Mouse (Mus musculus) heart, adult 2 months (tissue): ENCODE data around the gene Arid3b. TPM values are rescaled to one million over a fixed set of nuclear protein-coding genes. Genes with fewer than 3 reads are reported as not detected.

Experiments
- DNase-seq, 2 experiments: peaks; one replicate each; pipeline ENCODE4 v3.0.0; 2021
- H3K27ac ChIP-seq: fragments of 200-600 bp; 2 replicates; pipeline ENCODE4 v1.8.1; 2022
- H3K27me3 ChIP-seq: fragments of 200-500 bp; 2 replicates; pipeline ENCODE4 v1.6.1; 2012; ENCODE audit warnings: mild to moderate bottlenecking, low read length, inconsistent platforms, mixed read lengths; ENCODE audit not compliant: control insufficient read depth, insufficient read depth
- H3K36me3 ChIP-seq: fragments of 200-500 bp; 2 replicates; pipeline ENCODE4 v1.6.1; 2012; ENCODE audit warnings: low read length, inconsistent platforms; ENCODE audit not compliant: control insufficient read depth, insufficient read depth
- H3K4me1 ChIP-seq: fragments of 200-500 bp; 2 replicates; pipeline ENCODE4 v1.6.1; 2011; ENCODE audit warnings: low read length; ENCODE audit not compliant: control insufficient read depth, insufficient read depth
- H3K4me3 ChIP-seq: fragments of 200-600 bp; 2 replicates; pipeline ENCODE4 v1.8.1; 2022
- H3K79me2 ChIP-seq: fragments of 200-500 bp; replicated peaks from 2 replicates; pipeline ENCODE4 v1.6.1; 2012; ENCODE audit warnings: mild to moderate bottlenecking, inconsistent platforms, low read length, moderate library complexity, mixed read lengths; ENCODE audit not compliant: control insufficient read depth, insufficient read depth
- H3K9ac ChIP-seq: fragments of 200-500 bp; 2 replicates; pipeline ENCODE4 v1.6.1; 2012; ENCODE audit warnings: low read depth, mild to moderate bottlenecking, control low read depth, inconsistent platforms, low read length, mixed read lengths
- CTCF ChIP-seq: fragments of 200-600 bp; IDR thresholded peaks from 2 replicates; pipeline ENCODE4 v1.8.1; 2022; ENCODE audit warnings: antibody characterized with exemption, mild to moderate bottlenecking, moderate library complexity
- EP300 ChIP-seq: fragments of 200-500 bp; IDR thresholded peaks from 2 replicates; pipeline ENCODE4 v1.6.1; 2011; ENCODE audit warnings: low read depth, low read length, control low read depth; ENCODE audit not compliant: insufficient read depth
- POLR2A ChIP-seq: fragments of 200-500 bp; IDR thresholded peaks from 2 replicates; pipeline ENCODE4 v1.6.1; 2011; ENCODE audit warnings: mild to moderate bottlenecking, low read depth, low read length, control low read depth; ENCODE audit not compliant: insufficient read depth
- WGBS: fragments of 180-500 bp; shearing (Covaris S2); methylation state at CpG from one replicate; pipeline ENCODE4 v1.1.7; 2018; 5-methylcytosine and 5-hydroxymethylcytosine counted together
- intact Hi-C: fragments of 180-260 bp; cut with DNase I; formaldehyde crosslinking; loops from one replicate; pipeline ENCODE4 v1.15.1; 2025
- polyA plus RNA-seq: library from polyadenylated mRNA; depleted of rRNA; stranded (reverse); fragments of >200 nt; gene quantifications from 2 replicates; pipeline ENCODE4 v1.2.3, GENCODE M21; 2012
- total RNA-seq, 2 experiments: library from RNA; stranded (reverse); gene quantifications; 2 replicates each; pipeline ENCODE4 v1.2.3; 2021

Arid3b gene
- total and polyA plus RNA-seq, 3 experiments: 3.6 to 4.6 (median 4.0) TPM

DNA sequence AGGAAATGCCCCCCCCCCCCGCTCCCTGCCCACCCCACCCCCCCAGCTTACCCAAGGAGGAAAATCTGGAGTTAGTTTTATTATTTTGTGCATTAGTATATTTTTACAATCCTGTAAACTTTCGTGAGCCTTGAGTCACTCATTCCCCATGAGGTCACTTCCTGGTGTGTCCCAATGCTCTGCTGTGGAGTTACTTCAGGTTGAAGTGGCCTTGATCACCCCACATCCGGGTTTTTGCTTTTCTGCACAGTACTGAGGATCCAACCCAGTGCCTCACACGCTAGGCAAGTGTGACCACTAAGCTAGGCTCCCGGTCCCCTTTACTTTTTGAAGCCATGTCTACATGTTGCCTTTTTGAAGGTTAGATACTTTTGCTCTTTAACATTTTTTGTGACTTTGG, 37.5 kb upstream of the Arid3b start:
- DNase-seq: no peak
- Histone ChIP-seq H3K79me2 (no peaks in the 10 kb centered on the region), H3K27me3 (no peaks in the 10 kb centered on the region), H3K27ac (no peak overlapping the region), H3K4me1 (peaks cover under 1% of the 10 kb centered on the region; the same call in 1 of the 2 replicates), H3K4me3 (no peak overlapping the region), H3K36me3 (no peaks in the 10 kb centered on the region), H3K9ac (no peak overlapping the region)
- TF ChIP-seq POLR2A (no peak), CTCF (no peak), EP300 (no peak)
- intact Hi-C loops: no loop called here
- WGBS: 45% methylated on average over 4 of the region's 5 CpGs

DNA sequence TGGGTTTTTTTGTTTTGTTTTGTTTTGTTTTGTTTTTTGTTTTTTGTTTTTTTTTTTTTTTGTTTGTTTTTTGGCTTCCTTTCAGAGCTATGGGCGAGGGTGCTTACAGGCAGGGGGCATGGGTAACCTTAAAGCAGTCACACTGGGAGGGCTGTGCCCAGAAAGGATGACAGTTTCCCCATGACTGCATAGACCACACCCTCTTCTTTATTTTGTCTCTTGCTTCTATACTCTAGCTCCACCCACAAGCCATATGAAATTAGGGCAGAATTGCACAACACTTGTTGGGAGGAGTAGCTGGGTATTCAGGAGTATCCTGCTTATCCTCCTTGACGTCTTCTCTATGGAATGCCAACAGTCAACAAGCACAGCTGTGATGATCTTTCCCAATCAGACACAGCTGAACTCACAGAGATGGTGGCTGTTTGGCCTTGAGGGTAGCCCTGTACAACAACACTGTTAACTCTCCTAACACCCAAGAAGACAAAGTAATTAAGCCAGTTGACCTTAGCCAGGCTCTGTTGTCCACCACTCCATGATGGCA, 33.8 kb upstream of the Arid3b start:
- no peaks in the 10 kb centered on the region for H3K27me3 ChIP-seq
- H3K36me3 ChIP-seq: no peaks in the 10 kb centered on the region
- no peak for DNase-seq
- intact Hi-C loops: no loop called here
- TF ChIP-seq CTCF (no peak), POLR2A (no peak), EP300 (no peak)
- no peaks in the 10 kb centered on the region for H3K4me1 ChIP-seq
- H3K9ac ChIP-seq: no peak overlapping the region
- no peak overlapping the region for H3K4me3 ChIP-seq
- WGBS: 56% methylated on average over 2 of the region's 2 CpGs
- H3K27ac ChIP-seq: no peak overlapping the region
- H3K79me2 ChIP-seq: no peaks in the 10 kb centered on the region

DNA sequence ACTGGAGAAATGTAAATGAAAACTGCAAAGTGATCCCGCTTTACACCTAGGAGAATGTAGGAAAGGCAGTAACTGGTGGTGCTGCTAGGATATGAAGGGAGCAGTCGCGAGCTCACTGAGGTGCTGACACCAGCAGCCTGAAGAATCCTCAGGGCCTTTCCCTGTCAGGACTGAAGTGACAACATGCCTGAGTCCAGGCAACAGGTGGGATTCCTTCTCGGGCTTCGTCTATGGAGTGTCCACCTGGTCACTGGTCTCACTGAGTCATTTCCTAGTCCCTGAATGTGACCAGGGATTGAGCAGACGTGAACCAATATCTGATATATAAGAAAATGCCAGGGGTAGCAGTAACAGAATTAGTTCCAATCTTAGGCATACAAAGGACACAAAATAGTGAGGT, 32.2 kb upstream of the Arid3b start:
- DNase-seq: no peak
- 88% methylated on average over 6 of the region's 6 CpGs for WGBS
- Histone ChIP-seq H3K79me2 (no peaks in the 10 kb centered on the region), H3K4me1 (no peaks in the 10 kb centered on the region), H3K27me3 (no peaks in the 10 kb centered on the region), H3K4me3 (no peak overlapping the region), H3K9ac (no peak overlapping the region), H3K27ac (no peak overlapping the region), H3K36me3 (no peaks in the 10 kb centered on the region)
- TF ChIP-seq CTCF (no peak), EP300 (no peak), POLR2A (no peak)
- intact Hi-C loops: loop anchor here (10.0 kb wide), 1 partner anchor 1166 kb away; the partner anchor contains the start of gene Neo1

DNA sequence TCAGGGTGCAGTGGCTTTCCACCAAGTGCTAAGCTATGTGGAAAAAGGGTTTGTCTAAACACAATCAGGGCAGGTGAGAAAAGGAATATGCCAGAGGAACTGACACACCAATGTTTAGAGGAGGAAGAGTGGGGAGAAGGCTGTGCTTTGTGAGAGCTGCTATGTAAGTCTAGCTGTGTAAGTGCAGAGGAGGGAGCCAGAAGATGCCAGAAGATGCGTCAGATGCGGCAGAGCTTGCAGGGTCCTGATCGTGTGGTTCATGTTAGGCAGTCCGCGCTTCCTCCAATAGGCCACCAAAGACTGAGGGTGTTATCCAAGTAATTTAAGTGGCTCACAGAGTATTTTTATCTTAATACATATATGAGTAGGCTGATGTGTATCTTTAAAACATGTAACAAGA, 31.3 kb upstream of the Arid3b start:
- no peaks in the 10 kb centered on the region for H3K27me3 ChIP-seq
- no peaks in the 10 kb centered on the region for H3K36me3 ChIP-seq
- no peaks in the 10 kb centered on the region for H3K4me1 ChIP-seq
- H3K27ac ChIP-seq: no peak overlapping the region
- H3K4me3 ChIP-seq: no peak overlapping the region
- intact Hi-C loops: loop anchor here (10.0 kb wide), 1 partner anchor 1167 kb away; the partner anchor contains the start of gene Neo1
- no peak overlapping the region for H3K9ac ChIP-seq
- H3K79me2 ChIP-seq: no peaks in the 10 kb centered on the region
- DNase-seq: no peak
- WGBS: 74% methylated on average over 5 of the region's 5 CpGs
- no peak for TF ChIP-seq POLR2A
- TF ChIP-seq CTCF: no peak
- TF ChIP-seq EP300: no peak

DNA sequence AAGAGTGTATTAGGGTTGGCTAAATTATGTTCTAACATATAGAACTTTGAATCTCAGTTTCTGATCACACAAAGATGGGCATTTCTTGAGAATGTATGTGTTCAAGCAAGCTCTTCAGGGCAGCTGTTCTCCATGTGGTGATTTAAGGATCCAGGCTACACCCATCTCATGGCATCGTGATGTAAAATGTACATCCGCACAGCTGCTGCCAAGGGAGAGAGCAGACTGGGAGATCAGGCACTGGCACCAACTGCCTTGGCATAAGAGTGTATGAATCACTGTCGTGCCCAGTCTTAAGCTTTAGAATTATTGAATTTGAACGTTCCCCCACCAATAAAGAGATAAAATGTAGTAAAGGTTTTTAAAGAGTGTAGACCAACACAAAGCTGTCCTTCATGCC, 30.6 kb upstream of the Arid3b start:
- H3K27me3 ChIP-seq: no peaks in the 10 kb centered on the region
- H3K27ac ChIP-seq: no peak overlapping the region
- WGBS: 87% methylated on average over 4 of the region's 4 CpGs
- TF ChIP-seq POLR2A (no peak), EP300 (no peak), CTCF (no peak)
- intact Hi-C loops: loop anchor here (10.0 kb wide), 1 partner anchor 1168 kb away; the partner anchor contains the start of gene Neo1
- no peaks in the 10 kb centered on the region for H3K79me2 ChIP-seq
- H3K4me1 ChIP-seq: no peaks in the 10 kb centered on the region
- no peak for DNase-seq
- no peaks in the 10 kb centered on the region for H3K36me3 ChIP-seq
- H3K9ac ChIP-seq: no peak overlapping the region
- no peak overlapping the region for H3K4me3 ChIP-seq

DNA sequence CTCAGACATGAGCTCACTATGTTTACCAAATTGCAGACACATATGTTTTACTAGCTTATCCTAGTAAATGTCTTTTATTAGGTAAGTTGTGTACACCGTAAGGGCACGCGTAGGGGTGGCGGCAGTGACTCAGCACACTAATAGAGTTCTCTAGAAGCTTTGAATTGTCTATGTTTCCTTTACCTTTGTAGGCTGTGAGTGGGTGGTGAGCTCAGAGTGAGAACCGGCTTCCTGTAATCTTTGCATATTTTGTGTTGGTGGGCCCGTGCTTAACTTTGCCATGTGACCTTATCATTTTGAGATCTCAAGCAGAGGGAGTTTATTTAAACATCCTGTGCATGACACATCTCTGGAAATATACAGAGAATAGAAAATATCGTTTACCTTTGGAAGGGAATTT, 29.9 kb upstream of the Arid3b start:
- H3K4me3 ChIP-seq: no peak overlapping the region
- intact Hi-C loops: loop anchor here (10.0 kb wide), 1 partner anchor 1168 kb away; the partner anchor contains the start of gene Neo1
- H3K27me3 ChIP-seq: no peaks in the 10 kb centered on the region
- H3K4me1 ChIP-seq: peaks cover 1% of the 10 kb centered on the region; the same call in 1 of the 2 replicates
- DNase-seq: no peak
- WGBS: 40% methylated on average over 7 of the region's 7 CpGs
- H3K9ac ChIP-seq: no peak overlapping the region
- TF ChIP-seq CTCF (no peak), POLR2A (no peak), EP300 (no peak)
- no peaks in the 10 kb centered on the region for H3K36me3 ChIP-seq
- H3K27ac ChIP-seq: no peak overlapping the region
- no peaks in the 10 kb centered on the region for H3K79me2 ChIP-seq
